Mouse (Mus musculus) CH12.LX (cell line): ENCODE measurements around the gene Zfp382. TPM values are rescaled to one million over a fixed set of nuclear protein-coding genes. Genes with fewer than 3 reads are reported as not detected.

ENCODE experiments used
- DNase-seq: peaks from one replicate; pipeline ENCODE4 v3.0.0-alpha.2; 2013; ENCODE audit errors: extremely low read depth
- H3K27ac ChIP-seq: 2 replicates; pipeline ENCODE4 v1.5.1; 2012; ENCODE audit warnings: low read depth, mild to moderate bottlenecking, control low read depth, moderate library complexity; ENCODE audit not compliant: insufficient read depth
- H3K27me3 ChIP-seq: replicated peaks from 2 replicates; pipeline ENCODE3; 2012; ENCODE audit warnings: inconsistent platforms
- H3K36me3 ChIP-seq, 2 experiments: replicated peaks in 1 of 2; 2 replicates each; pipeline versions ENCODE3 to v1.6.1; 2012; ENCODE audit warnings: inconsistent platforms in 1 of 2, low read length in 1 of 2, mild to moderate bottlenecking in 1 of 2, mixed read lengths in 1 of 2, moderate library complexity in 1 of 2; ENCODE audit not compliant: control insufficient read depth in 1 of 2, insufficient read depth in 1 of 2
- H3K4me1 ChIP-seq, 2 experiments: 2 replicates each; pipeline ENCODE4 v1.6.1; 2012; ENCODE audit warnings: inconsistent platforms in 1 of 2, moderate library complexity in 1 of 2; ENCODE audit not compliant: insufficient read depth in 2 of 2, control insufficient read depth in 1 of 2
- H3K4me2 ChIP-seq: 2 replicates; pipeline ENCODE4 v1.6.1; 2012; ENCODE audit warnings: low read depth, mild to moderate bottlenecking, control low read depth; ENCODE audit not compliant: poor library complexity, insufficient read depth, severe bottlenecking
- H3K4me3 ChIP-seq, 3 experiments: fragments of 150-350 bp in 1 of 3; sonication (generic) in 1 of 3; replicated peaks in 1 of 3; 2 replicates each; pipeline versions ENCODE3 to v1.5.1; 2011 to 2012; ENCODE audit warnings: low read depth in 2 of 3, low read length in 2 of 3, mild to moderate bottlenecking in 2 of 3, moderate library complexity in 2 of 3, control low read depth in 1 of 3, improper control_type of control experiment in 1 of 3, inconsistent platforms in 1 of 3, mixed read lengths in 1 of 3; ENCODE audit not compliant: poor library complexity in 1 of 3
- H3K79me2 ChIP-seq: replicated peaks from 2 replicates; pipeline ENCODE4 v1.6.1; 2012; ENCODE audit warnings: mild to moderate bottlenecking, moderate library complexity; ENCODE audit not compliant: control insufficient read depth, poor library complexity, insufficient read depth, severe bottlenecking; ENCODE audit errors: extremely low read depth
- H3K9ac ChIP-seq: 2 replicates; pipeline ENCODE4 v1.6.1; 2012; ENCODE audit warnings: low read depth, mild to moderate bottlenecking, control low read depth, moderate library complexity; ENCODE audit not compliant: insufficient read depth
- H3K9me3 ChIP-seq: replicated peaks from 2 replicates; pipeline ENCODE3; 2012; ENCODE audit warnings: low read length, inconsistent platforms, mixed read lengths
- BHLHE40 ChIP-seq: IDR thresholded peaks from 2 replicates; pipeline ENCODE4 v1.6.1; 2011; ENCODE audit warnings: mild to moderate bottlenecking, low read depth, low read length, improper control_type of control experiment
- CHD2 ChIP-seq: IDR thresholded peaks from 2 replicates; pipeline ENCODE4 v1.6.1; 2011; ENCODE audit warnings: low read length, improper control_type of control experiment
- ELF1 ChIP-seq: IDR thresholded peaks from 2 replicates; pipeline ENCODE4 v1.6.1; 2014; ENCODE audit warnings: low read depth, mild to moderate bottlenecking, inconsistent platforms, low read length, improper control_type of control experiment
- EP300 ChIP-seq: IDR thresholded peaks from 2 replicates; pipeline ENCODE4 v1.6.1; 2011; ENCODE audit warnings: low read length, improper control_type of control experiment
- GABPA ChIP-seq: IDR thresholded peaks from 2 replicates; pipeline ENCODE4 v1.6.1; 2012; ENCODE audit warnings: low read depth, low read length, improper control_type of control experiment, inconsistent platforms; ENCODE audit not compliant: insufficient replicate concordance
- HCFC1 ChIP-seq: IDR thresholded peaks from 2 replicates; pipeline ENCODE4 v1.6.1; 2012; ENCODE audit warnings: low read depth, mild to moderate bottlenecking, inconsistent platforms, low read length, improper control_type of control experiment
- MAFK ChIP-seq: IDR thresholded peaks from 2 replicates; pipeline ENCODE4 v1.6.1; 2011; ENCODE audit warnings: low read length, improper control_type of control experiment; ENCODE audit not compliant: insufficient replicate concordance
- MEF2A ChIP-seq: IDR thresholded peaks from 2 replicates; pipeline ENCODE4 v1.6.1; 2014; ENCODE audit warnings: low read depth, mild to moderate bottlenecking, inconsistent platforms, low read length, improper control_type of control experiment, borderline replicate concordance
- MYC ChIP-seq: IDR thresholded peaks from 2 replicates; pipeline ENCODE4 v1.6.1; 2011; ENCODE audit warnings: low read depth, mild to moderate bottlenecking, improper control_type of control experiment, low read length
- NELFE ChIP-seq: IDR thresholded peaks from 2 replicates; pipeline ENCODE4 v1.6.1; 2011; ENCODE audit warnings: low read depth, low read length, improper control_type of control experiment
- NRF1 ChIP-seq: IDR thresholded peaks from 2 replicates; pipeline ENCODE4 v1.6.1; 2014; ENCODE audit warnings: low read depth, mild to moderate bottlenecking, inconsistent platforms, low read length, improper control_type of control experiment, moderate library complexity
- PAX5 ChIP-seq: IDR thresholded peaks from 2 replicates; pipeline ENCODE4 v1.6.1; 2012; ENCODE audit warnings: low read length, inconsistent platforms, mixed read lengths
- POLR2A ChIP-seq: IDR thresholded peaks from 2 replicates; pipeline ENCODE4 v1.6.1; 2011; ENCODE audit warnings: low read depth, mild to moderate bottlenecking, improper control_type of control experiment, low read length
- RAD21 ChIP-seq: IDR thresholded peaks from 2 replicates; pipeline ENCODE4 v1.6.1; 2011; ENCODE audit warnings: low read depth, mild to moderate bottlenecking, low read length, improper control_type of control experiment, moderate library complexity
- RCOR1 ChIP-seq: conservative IDR thresholded peaks from 2 replicates; pipeline ENCODE4 v1.6.1; 2012; ENCODE audit warnings: low read depth, mild to moderate bottlenecking, inconsistent platforms, low read length, improper control_type of control experiment
- SIN3A ChIP-seq: IDR thresholded peaks from 2 replicates; pipeline ENCODE4 v1.6.1; 2012; ENCODE audit warnings: low read length, improper control_type of control experiment, inconsistent platforms
- SMC3 ChIP-seq: IDR thresholded peaks from 2 replicates; pipeline ENCODE4 v1.6.1; 2011; ENCODE audit warnings: low read depth, low read length, improper control_type of control experiment
- UBTF ChIP-seq: IDR thresholded peaks from 2 replicates; pipeline ENCODE4 v1.6.1; 2012; ENCODE audit warnings: low read depth, mild to moderate bottlenecking, inconsistent platforms, low read length, improper control_type of control experiment, moderate library complexity
- USF1 ChIP-seq: IDR thresholded peaks from 2 replicates; pipeline ENCODE4 v1.6.1; 2014; ENCODE audit warnings: low read depth, mild to moderate bottlenecking, inconsistent platforms, low read length, improper control_type of control experiment
- USF2 ChIP-seq: conservative IDR thresholded peaks from 2 replicates; pipeline ENCODE4 v1.6.1; 2011; ENCODE audit warnings: low read depth, low read length, improper control_type of control experiment
- ZMIZ1 ChIP-seq: IDR thresholded peaks from 2 replicates; pipeline ENCODE4 v1.6.1; 2012; ENCODE audit warnings: low read depth, mild to moderate bottlenecking, inconsistent platforms, low read length, improper control_type of control experiment
- ZNF384 ChIP-seq: IDR thresholded peaks from 2 replicates; pipeline ENCODE4 v1.6.1; 2012; ENCODE audit warnings: low read depth, low read length, improper control_type of control experiment, inconsistent platforms
- dilution Hi-C: fragments of 300-500 bp; cut with MboI; formaldehyde crosslinking; loops from 2 replicates; pipeline ENCODE4 v1.14.3; 2020; ENCODE audit warnings: low sequenced_read_pairs; ENCODE audit not compliant: extremely low pct_unique_long_range_greater_than_20kb, extremely low pct_ligation_motif_present
- in situ Hi-C: fragments of 300-500 bp; cut with MboI; formaldehyde crosslinking; loops from 3 replicates; pipeline ENCODE4 v1.14.3; 2019; ENCODE audit warnings: low sequenced_read_pairs, low pct_ligation_motif_present, low pct_unique_long_range_greater_than_20kb, mixed read lengths
- polyA plus RNA-seq: library from polyadenylated mRNA; unstranded; fragments of >175 nt; gene quantifications from 2 replicates; pipeline ENCODE4 v1.2.1, GENCODE M21; 2012; ENCODE audit warnings: low read depth; ENCODE audit not compliant: insufficient read length
- total RNA-seq, 2 experiments: library from RNA; depleted of rRNA; stranded (reverse); fragments of 300-350 nt in 1 of 2; fragments of >200 nt in 1 of 2; gene quantifications; 2 replicates each; pipeline ENCODE4 v1.2.3; 2012 to 2014

Zfp382 gene
- total and polyA plus RNA-seq, 3 experiments: 3.3 to 4.7 (median 4.7) TPM

GRCm38 (mm10) chr7:30169583-30170282, 48.0 kb downstream of the Zfp382 start, which contains the start of gene Zfp146 (continued):
- TF ChIP-seq EP300: no peak
- TF ChIP-seq SIN3A: peak; percentile 39
- no peak; the same call in 1 of the 2 replicates for TF ChIP-seq ZMIZ1
- TF ChIP-seq MEF2A: 0 out of 2 replicates have a peak, but pooled peaks have one; percentile 17
- TF ChIP-seq UBTF: no peak
- peak; percentile 14 for TF ChIP-seq ELF1
- TF ChIP-seq NELFE: peak; percentile 92
- no peak for TF ChIP-seq RCOR1
- peak; percentile 88 for TF ChIP-seq NRF1
- no peak for TF ChIP-seq USF2
- no peak for TF ChIP-seq MAFK
- no peak for TF ChIP-seq PAX5
- peak; percentile 29; the same call in 1 of the 2 replicates for TF ChIP-seq CHD2
- TF ChIP-seq USF1: no peak
- peak; percentile 23; the same call in 1 of the 2 replicates for TF ChIP-seq GABPA
- peak; percentile 91; the same call in 1 of the 2 replicates for TF ChIP-seq MYC
- peak; percentile 93 for TF ChIP-seq HCFC1
- no peak for TF ChIP-seq BHLHE40
- TF ChIP-seq RAD21: no peak; the same call in 1 of the 2 replicates
- no peak for TF ChIP-seq ZNF384
- no peak for TF ChIP-seq SMC3

- dilution Hi-C loops: no loop called here
Measured at GRCm38 (mm10) chr7:30170283-30170951, 48.7 kb downstream of the Zfp382 start.

More at GRCm38 (mm10) chr7:30170283-30170951, 48.7 kb downstream of the Zfp382 start:
- H3K27ac ChIP-seq: no peak overlapping the region
- DNase-seq: no peak
- peak overlapping the region; percentile 83 for H3K9ac ChIP-seq
- H3K4me3 ChIP-seq: peak overlapping the region; percentile 86 to 98 (median 94)
- H3K9me3 ChIP-seq: peaks cover 20% of the 10 kb centered on the region
- no peaks in the 10 kb centered on the region for H3K27me3 ChIP-seq
- peaks cover 8 to 32% of the 10 kb centered on the region in 2 experiments for H3K36me3 ChIP-seq
- H3K79me2 ChIP-seq: peaks cover 39% of the 10 kb centered on the region
- in situ Hi-C loops: no loop called here
- H3K4me1 ChIP-seq: peaks cover 6 to 16% of the 10 kb centered on the region in 2 experiments
- TF ChIP-seq ZMIZ1 (0 out of 2 replicates have a peak, but pooled peaks have one; percentile 32), POLR2A (no peak)
- peak overlapping the region; percentile 71 for H3K4me2 ChIP-seq
